Mouse (Mus musculus) CH12.LX (cell line): Measurements from ENCODE around the gene Arl16. TPM values are rescaled to one million over a fixed set of nuclear protein-coding genes. Genes with fewer than 3 reads are reported as not detected.
A peak's percentile ranks its signal among the peaks of the same experiment; 100 is the strongest.

ENCODE experiments used
- DNase-seq: peaks from one replicate; pipeline ENCODE4 v3.0.0-alpha.2; 2013; ENCODE audit errors: extremely low read depth
- H3K27ac ChIP-seq: 2 replicates; pipeline ENCODE4 v1.5.1; 2012; ENCODE audit warnings: low read depth, mild to moderate bottlenecking, control low read depth, moderate library complexity; ENCODE audit not compliant: insufficient read depth
- H3K27me3 ChIP-seq: replicated peaks from 2 replicates; pipeline ENCODE3; 2012; ENCODE audit warnings: inconsistent platforms
- H3K36me3 ChIP-seq, 2 experiments: replicated peaks in 1 of 2; 2 replicates each; pipeline versions ENCODE3 to v1.6.1; 2012; ENCODE audit warnings: inconsistent platforms in 1 of 2, low read length in 1 of 2, mild to moderate bottlenecking in 1 of 2, mixed read lengths in 1 of 2, moderate library complexity in 1 of 2; ENCODE audit not compliant: control insufficient read depth in 1 of 2, insufficient read depth in 1 of 2
- H3K4me1 ChIP-seq, 2 experiments: 2 replicates each; pipeline ENCODE4 v1.6.1; 2012; ENCODE audit warnings: inconsistent platforms in 1 of 2, moderate library complexity in 1 of 2; ENCODE audit not compliant: insufficient read depth in 2 of 2, control insufficient read depth in 1 of 2
- H3K4me2 ChIP-seq: 2 replicates; pipeline ENCODE4 v1.6.1; 2012; ENCODE audit warnings: low read depth, mild to moderate bottlenecking, control low read depth; ENCODE audit not compliant: poor library complexity, insufficient read depth, severe bottlenecking
- H3K4me3 ChIP-seq, 3 experiments: fragments of 150-350 bp in 1 of 3; sonication (generic) in 1 of 3; replicated peaks in 1 of 3; 2 replicates each; pipeline versions ENCODE3 to v1.5.1; 2011 to 2012; ENCODE audit warnings: low read depth in 2 of 3, low read length in 2 of 3, mild to moderate bottlenecking in 2 of 3, moderate library complexity in 2 of 3, control low read depth in 1 of 3, improper control_type of control experiment in 1 of 3, inconsistent platforms in 1 of 3, mixed read lengths in 1 of 3; ENCODE audit not compliant: poor library complexity in 1 of 3
- H3K79me2 ChIP-seq: replicated peaks from 2 replicates; pipeline ENCODE4 v1.6.1; 2012; ENCODE audit warnings: mild to moderate bottlenecking, moderate library complexity; ENCODE audit not compliant: control insufficient read depth, poor library complexity, insufficient read depth, severe bottlenecking; ENCODE audit errors: extremely low read depth
- H3K9ac ChIP-seq: 2 replicates; pipeline ENCODE4 v1.6.1; 2012; ENCODE audit warnings: low read depth, mild to moderate bottlenecking, control low read depth, moderate library complexity; ENCODE audit not compliant: insufficient read depth
- H3K9me3 ChIP-seq: replicated peaks from 2 replicates; pipeline ENCODE3; 2012; ENCODE audit warnings: low read length, inconsistent platforms, mixed read lengths
- CHD2 ChIP-seq: IDR thresholded peaks from 2 replicates; pipeline ENCODE4 v1.6.1; 2011; ENCODE audit warnings: low read length, improper control_type of control experiment
- CTCF ChIP-seq, 2 experiments: IDR thresholded peaks in 1 of 2; conservative IDR thresholded peaks in 1 of 2; 2 replicates each; pipeline ENCODE4 v1.5.1; 2011 to 2012; ENCODE audit warnings: low read depth in 2 of 2, low read length in 2 of 2, improper control_type of control experiment in 1 of 2, inconsistent platforms in 1 of 2, mild to moderate bottlenecking in 1 of 2, moderate library complexity in 1 of 2
- ELF1 ChIP-seq: IDR thresholded peaks from 2 replicates; pipeline ENCODE4 v1.6.1; 2014; ENCODE audit warnings: low read depth, mild to moderate bottlenecking, inconsistent platforms, low read length, improper control_type of control experiment
- ETS1 ChIP-seq: conservative IDR thresholded peaks from 2 replicates; pipeline ENCODE4 v1.6.1; 2012; ENCODE audit warnings: low read depth, mild to moderate bottlenecking, inconsistent platforms, low read length, improper control_type of control experiment, moderate library complexity
- HCFC1 ChIP-seq: IDR thresholded peaks from 2 replicates; pipeline ENCODE4 v1.6.1; 2012; ENCODE audit warnings: low read depth, mild to moderate bottlenecking, inconsistent platforms, low read length, improper control_type of control experiment
- IRF4 ChIP-seq: IDR thresholded peaks from 2 replicates; pipeline ENCODE4 v1.6.1; 2014; ENCODE audit warnings: low read depth, mild to moderate bottlenecking, inconsistent platforms, low read length, improper control_type of control experiment
- JUN ChIP-seq: IDR thresholded peaks from 2 replicates; pipeline ENCODE4 v1.6.1; 2011; ENCODE audit warnings: low read depth, mild to moderate bottlenecking, low read length, improper control_type of control experiment, moderate library complexity; ENCODE audit not compliant: insufficient read depth
- JUND ChIP-seq: conservative IDR thresholded peaks from 2 replicates; pipeline ENCODE4 v1.6.1; 2011; ENCODE audit warnings: low read depth, low read length, improper control_type of control experiment
- KAT2A ChIP-seq: IDR thresholded peaks from 2 replicates; pipeline ENCODE4 v1.6.1; 2012; ENCODE audit warnings: low read length, improper control_type of control experiment, inconsistent platforms; ENCODE audit not compliant: insufficient replicate concordance
- MAFK ChIP-seq: IDR thresholded peaks from 2 replicates; pipeline ENCODE4 v1.6.1; 2011; ENCODE audit warnings: low read length, improper control_type of control experiment; ENCODE audit not compliant: insufficient replicate concordance
- MAX ChIP-seq: IDR thresholded peaks from 2 replicates; pipeline ENCODE4 v1.6.1; 2011; ENCODE audit warnings: low read length, improper control_type of control experiment
- MAZ ChIP-seq: IDR thresholded peaks from 2 replicates; pipeline ENCODE4 v1.6.1; 2012; ENCODE audit warnings: low read depth, mild to moderate bottlenecking, inconsistent platforms, low read length, improper control_type of control experiment, moderate library complexity
- MEF2A ChIP-seq: IDR thresholded peaks from 2 replicates; pipeline ENCODE4 v1.6.1; 2014; ENCODE audit warnings: low read depth, mild to moderate bottlenecking, inconsistent platforms, low read length, improper control_type of control experiment, borderline replicate concordance
- MXI1 ChIP-seq: IDR thresholded peaks from 2 replicates; pipeline ENCODE4 v1.6.1; 2011; ENCODE audit warnings: mild to moderate bottlenecking, low read depth, low read length, improper control_type of control experiment
- MYC ChIP-seq: IDR thresholded peaks from 2 replicates; pipeline ENCODE4 v1.6.1; 2011; ENCODE audit warnings: low read depth, mild to moderate bottlenecking, improper control_type of control experiment, low read length
- NELFE ChIP-seq: IDR thresholded peaks from 2 replicates; pipeline ENCODE4 v1.6.1; 2011; ENCODE audit warnings: low read depth, low read length, improper control_type of control experiment
- NRF1 ChIP-seq: IDR thresholded peaks from 2 replicates; pipeline ENCODE4 v1.6.1; 2014; ENCODE audit warnings: low read depth, mild to moderate bottlenecking, inconsistent platforms, low read length, improper control_type of control experiment, moderate library complexity
- POLR2A ChIP-seq: IDR thresholded peaks from 2 replicates; pipeline ENCODE4 v1.6.1; 2011; ENCODE audit warnings: low read depth, mild to moderate bottlenecking, improper control_type of control experiment, low read length
- POLR2AphosphoS2 ChIP-seq: IDR thresholded peaks from 2 replicates; pipeline ENCODE4 v1.6.1; 2011; ENCODE audit warnings: low read depth, low read length, improper control_type of control experiment
- RCOR1 ChIP-seq: conservative IDR thresholded peaks from 2 replicates; pipeline ENCODE4 v1.6.1; 2012; ENCODE audit warnings: low read depth, mild to moderate bottlenecking, inconsistent platforms, low read length, improper control_type of control experiment
- SMC3 ChIP-seq: IDR thresholded peaks from 2 replicates; pipeline ENCODE4 v1.6.1; 2011; ENCODE audit warnings: low read depth, low read length, improper control_type of control experiment
- TBP ChIP-seq: conservative IDR thresholded peaks from 2 replicates; pipeline ENCODE4 v1.6.1; 2011; ENCODE audit warnings: low read depth, low read length, improper control_type of control experiment
- TCF12 ChIP-seq: IDR thresholded peaks from 2 replicates; pipeline ENCODE4 v1.6.1; 2014; ENCODE audit warnings: low read depth, mild to moderate bottlenecking, inconsistent platforms, low read length, improper control_type of control experiment
- UBTF ChIP-seq: IDR thresholded peaks from 2 replicates; pipeline ENCODE4 v1.6.1; 2012; ENCODE audit warnings: low read depth, mild to moderate bottlenecking, inconsistent platforms, low read length, improper control_type of control experiment, moderate library complexity
- USF1 ChIP-seq: IDR thresholded peaks from 2 replicates; pipeline ENCODE4 v1.6.1; 2014; ENCODE audit warnings: low read depth, mild to moderate bottlenecking, inconsistent platforms, low read length, improper control_type of control experiment
- USF2 ChIP-seq: conservative IDR thresholded peaks from 2 replicates; pipeline ENCODE4 v1.6.1; 2011; ENCODE audit warnings: low read depth, low read length, improper control_type of control experiment
- ZKSCAN1 ChIP-seq: IDR thresholded peaks from 2 replicates; pipeline ENCODE4 v1.6.1; 2012; ENCODE audit warnings: low read depth, inconsistent platforms, low read length, improper control_type of control experiment, borderline replicate concordance
- ZNF384 ChIP-seq: IDR thresholded peaks from 2 replicates; pipeline ENCODE4 v1.6.1; 2012; ENCODE audit warnings: low read depth, low read length, improper control_type of control experiment, inconsistent platforms
- dilution Hi-C: fragments of 300-500 bp; cut with MboI; formaldehyde crosslinking; loops from 2 replicates; pipeline ENCODE4 v1.14.3; 2020; ENCODE audit warnings: low sequenced_read_pairs; ENCODE audit not compliant: extremely low pct_unique_long_range_greater_than_20kb, extremely low pct_ligation_motif_present
- in situ Hi-C: fragments of 300-500 bp; cut with MboI; formaldehyde crosslinking; loops from 3 replicates; pipeline ENCODE4 v1.14.3; 2019; ENCODE audit warnings: low sequenced_read_pairs, low pct_ligation_motif_present, low pct_unique_long_range_greater_than_20kb, mixed read lengths
- polyA plus RNA-seq: library from polyadenylated mRNA; unstranded; fragments of >175 nt; gene quantifications from 2 replicates; pipeline ENCODE4 v1.2.1, GENCODE M21; 2012; ENCODE audit warnings: low read depth; ENCODE audit not compliant: insufficient read length
- total RNA-seq, 2 experiments: library from RNA; depleted of rRNA; stranded (reverse); fragments of 300-350 nt in 1 of 2; fragments of >200 nt in 1 of 2; gene quantifications; 2 replicates each; pipeline ENCODE4 v1.2.3; 2012 to 2014

Gene Arl16
- total and polyA plus RNA-seq, 3 experiments: 22.8 to 42.6 (median 24.8) TPM

GRCm38 (mm10) chr11:120437857-120438385 lies 29.5 kb downstream of the Arl16 start:
- H3K27ac ChIP-seq: no peak overlapping the region
- DNase-seq: no peak
- H3K4me3 ChIP-seq: peak overlapping the region; percentile 43 to 86 (median 50)
- in situ Hi-C loops: loop anchor here (5.0 kb wide), 1 partner anchor 34 kb away; no protein-coding TSS in a partner anchor
- peaks cover 3 to 17% of the 10 kb centered on the region in 2 experiments; a peak in 3 of 4 replicates for H3K4me1 ChIP-seq
- H3K36me3 ChIP-seq: peaks cover 20 to 27% of the 10 kb centered on the region in 2 experiments
- H3K9me3 ChIP-seq: no peaks in the 10 kb centered on the region
- dilution Hi-C loops: no loop called here
- H3K27me3 ChIP-seq: no peaks in the 10 kb centered on the region
- no peak for TF ChIP-seq MEF2A
- no peak for TF ChIP-seq NRF1
- TF ChIP-seq MAZ: peak; percentile 8; the same call in 1 of the 2 replicates
- no peak for TF ChIP-seq MXI1
- TF ChIP-seq KAT2A: no peak
- no peak for TF ChIP-seq TBP
- TF ChIP-seq MYC: no peak
- no peak for TF ChIP-seq CTCF (conservative IDR thresholded peaks at IDR 0.05 in 1 of 2, IDR thresholded peaks at IDR 0.05 in 1 of 2; ENCODE audit: low read depth in 2 of 2, low read length in 2 of 2)
- no peak for TF ChIP-seq RCOR1
- TF ChIP-seq ZNF384: peak; percentile 93
- TF ChIP-seq HCFC1: no peak
- no peak for TF ChIP-seq ZKSCAN1
- no peak for TF ChIP-seq JUND
- TF ChIP-seq USF1: no peak
- TF ChIP-seq, all 38 proteins: peak for 2
- H3K79me2 ChIP-seq: peaks cover 36% of the 10 kb centered on the region
- H3K4me2 ChIP-seq: no peak overlapping the region
- peak overlapping the region; percentile 79 for H3K9ac ChIP-seq

DNA sequence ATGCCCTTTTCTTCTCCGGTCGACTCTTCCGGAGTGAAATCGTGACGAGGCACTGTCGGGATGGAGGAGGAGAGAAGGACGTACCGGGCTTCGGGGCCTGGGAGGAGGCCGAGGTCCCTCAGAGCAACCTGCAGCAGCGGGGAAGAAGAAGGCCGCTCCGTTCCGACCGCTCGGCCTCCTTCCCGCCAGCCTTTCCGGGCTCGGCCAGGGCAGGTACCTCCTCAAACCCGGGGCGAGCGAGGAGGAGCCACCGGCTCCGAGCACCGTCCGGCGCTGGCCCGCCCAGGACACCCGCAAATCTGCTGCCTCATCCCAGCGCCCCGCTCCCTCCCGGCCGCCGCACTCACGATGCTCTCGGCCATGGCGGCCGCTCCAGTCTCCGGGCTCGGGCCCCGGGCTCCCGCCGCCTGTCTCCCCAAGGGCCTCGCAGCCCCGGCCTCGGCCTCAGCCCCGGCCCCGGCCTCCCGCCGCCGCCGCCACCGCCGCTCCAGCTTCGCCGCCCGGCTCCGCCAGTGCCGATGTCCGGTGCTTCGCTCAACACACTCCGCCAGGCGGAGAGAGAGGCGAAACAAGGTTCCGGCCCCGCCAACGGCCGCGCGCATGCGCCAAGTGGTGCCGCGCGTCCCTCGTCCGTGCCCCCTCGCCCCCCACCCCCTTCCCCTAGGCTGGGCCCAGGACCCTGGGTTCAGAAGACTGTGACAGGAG lies 30.1 kb downstream of the Arl16 start, which contains the start of gene Nploc4:
Gene Nploc4, minus strand, starts transcription at position 557 of the 705 bp plus-strand sequence.
- no peaks in the 10 kb centered on the region for H3K9me3 ChIP-seq
- in situ Hi-C loops (loop anchor here (5.0 kb wide), 1 partner anchor 35 kb away; no protein-coding TSS in a partner anchor), dilution Hi-C loops (no loop called here)
- peaks cover 26 to 33% of the 10 kb centered on the region in 2 experiments for H3K36me3 ChIP-seq
- H3K4me1 ChIP-seq: peaks cover 3 to 14% of the 10 kb centered on the region in 2 experiments; a peak in 3 of 4 replicates
- H3K27ac ChIP-seq: peak within 1 kb of the TSS; percentile 33
- peak; percentile 89 for DNase-seq
- H3K27me3 ChIP-seq: no peaks in the 10 kb centered on the region
- H3K4me3 ChIP-seq: peak within 1 kb of the TSS; percentile 86 to 97 (median 86)
- H3K4me2 ChIP-seq: peak within 1 kb of the TSS; percentile 98
- H3K9ac ChIP-seq: peak within 1 kb of the TSS; percentile 79
- peaks cover 36% of the 10 kb centered on the region for H3K79me2 ChIP-seq
- no peak for TF ChIP-seq USF2
- peak; percentile 86 for TF ChIP-seq MEF2A
- TF ChIP-seq MAZ: peak; percentile 87; the same call in 1 of the 2 replicates
- no peak for TF ChIP-seq MYC
- peak; percentile 88 for TF ChIP-seq UBTF
- no peak; the same call in 1 of the 2 replicates for TF ChIP-seq POLR2AphosphoS2
- TF ChIP-seq CTCF (conservative IDR thresholded peaks at IDR 0.05 in 1 of 2, IDR thresholded peaks at IDR 0.05 in 1 of 2; ENCODE audit: low read depth in 2 of 2, low read length in 2 of 2): no peak
- TF ChIP-seq ZNF384: no peak
- peak; percentile 86 for TF ChIP-seq HCFC1
- peak; percentile 96 for TF ChIP-seq TCF12
- TF ChIP-seq RCOR1: peak; percentile 75; the same call in 1 of the 2 replicates
- peak; percentile 89 for TF ChIP-seq POLR2A
- peak; percentile 87 for TF ChIP-seq NRF1
- TF ChIP-seq ELF1: peak; percentile 82
- peak; percentile 81 for TF ChIP-seq IRF4
- no peak; the same call in 1 of the 2 replicates for TF ChIP-seq ZKSCAN1
- TF ChIP-seq SMC3: no peak
- 0 out of 2 replicates have a peak, but pooled peaks have one; percentile 51 for TF ChIP-seq CHD2
- TF ChIP-seq TBP: peak; percentile 82
- TF ChIP-seq ETS1: peak; percentile 34
- peak; percentile 95 for TF ChIP-seq NELFE
- TF ChIP-seq MAFK: no peak; the same call in 1 of the 2 replicates
- no peak for TF ChIP-seq JUN
- TF ChIP-seq MAX: peak; percentile 71; the same call in 1 of the 2 replicates
